ENCODE assay signal across 8 mouse cellular contexts in the genomic region with DNA sequence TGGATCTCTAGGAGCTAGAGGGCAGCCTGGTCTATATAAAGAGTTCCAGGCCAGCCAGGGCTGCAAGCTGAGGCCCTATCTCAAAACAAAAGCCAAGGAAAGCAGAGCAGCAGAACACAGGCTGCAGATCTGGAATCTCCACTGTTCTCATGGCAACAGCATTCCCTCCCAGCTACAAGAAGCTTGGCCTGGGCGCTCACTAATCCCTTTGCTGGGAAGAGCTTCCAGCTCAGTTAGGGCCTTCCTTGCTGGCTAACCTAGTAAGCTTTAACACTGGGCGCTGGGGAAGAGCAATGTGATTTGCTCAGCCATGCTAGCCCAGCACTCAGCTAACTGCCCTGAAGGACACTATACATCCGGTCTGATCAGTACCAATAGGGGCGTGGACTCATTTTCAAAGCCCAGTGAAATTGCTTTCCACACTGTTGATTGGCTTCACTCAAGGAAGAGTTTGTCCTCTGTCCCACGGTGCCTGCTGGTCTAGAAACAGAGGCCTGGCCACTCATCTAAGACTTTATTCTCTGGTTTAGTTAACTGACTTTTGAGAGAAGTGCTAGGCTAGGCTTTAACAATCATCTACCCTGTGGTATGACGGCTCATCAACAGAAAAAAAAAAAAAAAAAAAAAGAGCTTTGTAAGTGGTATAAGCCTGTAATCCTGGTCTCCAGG.
DNase-seq lines count a peak whose midpoint lies in the region; ATAC-seq and TF ChIP-seq lines count a peak whose summit lies in the region.

No protein-coding gene starts in this region.

- no peaks in the 10 kb centered on the region for H3K9me3 ChIP-seq in ES-Bruce4 (replicated peaks; ENCODE audit: control insufficient read depth, insufficient read depth, low read length, poor library complexity, severe bottlenecking)
- H3K9me3 ChIP-seq in forebrain, postnatal 0 days (ENCODE audit: low read length): no peaks in the 10 kb centered on the region
- no peaks in the 10 kb centered on the region for H3K9me3 ChIP-seq in midbrain, embryonic 12.5 days
- no peaks in the 10 kb centered on the region for H3K9me3 ChIP-seq in heart, embryonic 11.5 days (replicated peaks; ENCODE audit: control insufficient read depth, low read length)

- no peak for TF ChIP-seq CTCF in cerebellum, adult 2 months (IDR thresholded peaks at IDR 0.05; ENCODE audit: borderline replicate concordance, insufficient read depth, low read depth, low read length)
- TF ChIP-seq CTCF in ES-Bruce4 (IDR thresholded peaks at IDR 0.05; ENCODE audit: low read depth, low read length): no peak
- TF ChIP-seq CTCF in forebrain, postnatal 0 days (IDR thresholded peaks at IDR 0.05; ENCODE audit: low read depth): no peak

- DNase-seq in cerebellum, adult 2 months: peak in 1 of 2 experiments; percentile 33
- DNase-seq in cerebellum, adult 8-10 months: no peak
- DNase-seq in forebrain, postnatal 0 days: peak; percentile 70
- no peak for DNase-seq in spleen, postnatal 14 days (ENCODE audit: low spot score in 2 of 2)
- no peak for DNase-seq in liver

- peaks cover 10% of the 10 kb centered on the region for H3K36me3 ChIP-seq in ES-Bruce4 (ENCODE audit: control insufficient read depth, insufficient read depth, low read length, poor library complexity, severe bottlenecking)
- peaks cover 9% of the 10 kb centered on the region for H3K36me3 ChIP-seq in forebrain, postnatal 0 days (ENCODE audit: insufficient read depth)
- peaks cover 3% of the 10 kb centered on the region; the same call in 1 of the 2 replicates for H3K36me3 ChIP-seq in midbrain, embryonic 12.5 days
- H3K36me3 ChIP-seq in heart, embryonic 11.5 days (ENCODE audit: control insufficient read depth, insufficient read depth, low read length): peaks cover 3% of the 10 kb centered on the region; the same call in 1 of the 2 replicates

- no peaks in the 10 kb centered on the region for H3K27me3 ChIP-seq in cerebellum, adult 2 months (ENCODE audit: control insufficient read depth, insufficient read depth, low read length)
- H3K27me3 ChIP-seq in ES-Bruce4 (ENCODE audit: control insufficient read depth, insufficient read depth, low read length, poor library complexity, severe bottlenecking): no peaks in the 10 kb centered on the region
- no peaks in the 10 kb centered on the region for H3K27me3 ChIP-seq in forebrain, postnatal 0 days (ENCODE audit: insufficient read depth, low read length)
- H3K27me3 ChIP-seq in midbrain, embryonic 12.5 days: no peaks in the 10 kb centered on the region
- H3K27me3 ChIP-seq in heart, embryonic 11.5 days (ENCODE audit: control insufficient read depth, insufficient read depth, low read length): no peaks in the 10 kb centered on the region

- 40% methylated on average over 6 of the region's 6 CpGs for WGBS in cerebellum, adult 2 months
- 38% methylated on average over 6 of the region's 6 CpGs for WGBS in forebrain, postnatal 0 days
- 38% methylated on average over 6 of the region's 6 CpGs for WGBS in midbrain, embryonic 12.5 days
- 54% methylated on average over 6 of the region's 6 CpGs for WGBS in heart, embryonic 11.5 days (ENCODE audit: insufficient replicate concordance)

- H3K4me1 ChIP-seq in cerebellum, adult 2 months (ENCODE audit: control insufficient read depth, insufficient read depth, low read length): peaks cover 5% of the 10 kb centered on the region; the same call in 1 of the 2 replicates
- H3K4me1 ChIP-seq in ES-Bruce4 (ENCODE audit: control insufficient read depth, insufficient read depth, low read length): no peaks in the 10 kb centered on the region
- H3K4me1 ChIP-seq in forebrain, postnatal 0 days (ENCODE audit: insufficient read depth): peaks cover 6% of the 10 kb centered on the region
- peaks cover 17% of the 10 kb centered on the region for H3K4me1 ChIP-seq in midbrain, embryonic 12.5 days
- H3K4me1 ChIP-seq in heart, embryonic 11.5 days (ENCODE audit: control insufficient read depth, insufficient read depth, low read length): peaks cover 4% of the 10 kb centered on the region; the same call in 1 of the 2 replicates

- ATAC-seq in forebrain, postnatal 0 days: peak; percentile 90
- ATAC-seq in midbrain, embryonic 12.5 days (ENCODE audit: low FRiP score, low read depth): peak; percentile 54; the same call in 1 of the 2 replicates
- no peak for ATAC-seq in heart, embryonic 11.5 days (replicated peaks; ENCODE audit: insufficient number of reproducible peaks, low FRiP score, low TSS enrichment)

- peak overlapping the region; percentile 46; the same call in 1 of the 2 replicates for H3K27ac ChIP-seq in cerebellum, adult 2 months (ENCODE audit: insufficient read depth, low read length)
- peak overlapping the region; percentile 17; the same call in 1 of the 2 replicates for H3K27ac ChIP-seq in ES-Bruce4 (ENCODE audit: insufficient read depth, low read length)
- H3K27ac ChIP-seq in forebrain, postnatal 0 days (ENCODE audit: low read depth, low read length): peak overlapping the region; percentile 54
- H3K27ac ChIP-seq in midbrain, embryonic 12.5 days (replicated peaks): no peak overlapping the region; the same call in 1 of the 2 replicates
- no peak overlapping the region for H3K27ac ChIP-seq in heart, embryonic 11.5 days (ENCODE audit: low read depth, low read length)

- no peak for TF ChIP-seq EP300 in ES-Bruce4 (IDR thresholded peaks at IDR 0.05; ENCODE audit: insufficient read depth, low read depth, low read length)

- H3K4me2 ChIP-seq in forebrain, postnatal 0 days (ENCODE audit: low read depth): no peak overlapping the region
- no peak overlapping the region for H3K4me2 ChIP-seq in midbrain, embryonic 12.5 days (replicated peaks)
- no peak overlapping the region for H3K4me2 ChIP-seq in heart, embryonic 11.5 days

- no peak overlapping the region for H3K4me3 ChIP-seq in cerebellum, adult 2 months (replicated peaks; ENCODE audit: insufficient read depth, low read depth, low read length)
- no peak overlapping the region for H3K4me3 ChIP-seq in ES-Bruce4 (ENCODE audit: low read depth, low read length)
- no peak overlapping the region for H3K4me3 ChIP-seq in forebrain, postnatal 0 days (ENCODE audit: low read depth, low read length)
- no peak overlapping the region for H3K4me3 ChIP-seq in midbrain, embryonic 12.5 days
- H3K4me3 ChIP-seq in heart, embryonic 11.5 days (ENCODE audit: low read depth, low read length): no peak overlapping the region

- no peak for TF ChIP-seq POLR2A in cerebellum, adult 2 months (IDR thresholded peaks at IDR 0.05; ENCODE audit: borderline replicate concordance, insufficient read depth, low read length)
- TF ChIP-seq POLR2A in ES-Bruce4 (IDR thresholded peaks at IDR 0.05; ENCODE audit: insufficient read depth, low read length): no peak

- no peak overlapping the region for H3K9ac ChIP-seq in ES-Bruce4 (ENCODE audit: low read depth, poor library complexity, severe bottlenecking)
- no peak overlapping the region for H3K9ac ChIP-seq in forebrain, postnatal 0 days
- no peak overlapping the region for H3K9ac ChIP-seq in midbrain, embryonic 12.5 days (replicated peaks)
- no peak overlapping the region for H3K9ac ChIP-seq in heart, embryonic 11.5 days (ENCODE audit: low read depth, low read length)

Comparison
In these comparisons a context has a peak if more than half of its experiments do, and no peak if none do; other contexts are left out.
1. H3K27ac ChIP-seq: peak in cerebellum, adult 2 months (single experiment), ES-Bruce4 (single experiment) and forebrain, postnatal 0 days (single experiment); none in midbrain, embryonic 12.5 days (single experiment) and heart, embryonic 11.5 days (single experiment).